Mouse (Mus musculus): ENCODE data around the gene Lipa. TPM values are rescaled to one million over a fixed set of nuclear protein-coding genes. Genes with fewer than 3 reads are reported as not detected.

Lipa gene
- polyA plus RNA-seq, 1 experiment from 2014 or later, result 36.2 TPM

- no peaks in the 10 kb centered on the region for H3K9me3 ChIP-seq (replicated peaks; ENCODE audit: control insufficient read depth, low read length)
- H3K27ac ChIP-seq (ENCODE audit: low read depth, low read length), result no peak overlapping the region
- no peaks in the 10 kb centered on the region for H3K4me1 ChIP-seq (ENCODE audit: control insufficient read depth, insufficient read depth, low read length)
- H3K27me3 ChIP-seq (ENCODE audit: control insufficient read depth, insufficient read depth, low read length), result no peaks in the 10 kb centered on the region
- 83% methylated on average over 4 of the region's 4 CpGs for WGBS (ENCODE audit: insufficient replicate concordance)
- no peak overlapping the region for H3K4me2 ChIP-seq
- H3K9ac ChIP-seq (ENCODE audit: low read depth, low read length), result no peak overlapping the region
- no peaks in the 10 kb centered on the region for H3K36me3 ChIP-seq (ENCODE audit: control insufficient read depth, insufficient read depth, low read length)
- ATAC-seq (replicated peaks; ENCODE audit: insufficient number of reproducible peaks, low FRiP score, low TSS enrichment), result no peak
- H3K4me3 ChIP-seq (ENCODE audit: low read depth, low read length), result no peak overlapping the region
Measured at GRCm38 (mm10) chr19:34532061-34532751, 4.9 kb upstream of the Lipa start.

- H3K4me2 ChIP-seq, result peak overlapping the region; percentile 87
- 17% methylated on average over 11 of the region's 11 CpGs for WGBS (ENCODE audit: insufficient replicate concordance)
- 0 out of 2 replicates have a peak, but pooled peaks have one; percentile 2 for ATAC-seq (replicated peaks; ENCODE audit: insufficient number of reproducible peaks, low FRiP score, low TSS enrichment)
- peaks cover 8% of the 10 kb centered on the region for H3K4me1 ChIP-seq (ENCODE audit: control insufficient read depth, insufficient read depth, low read length)
- peak overlapping the region; percentile 71; the same call in 1 of the 2 replicates for H3K27ac ChIP-seq (ENCODE audit: low read depth, low read length)
- H3K27me3 ChIP-seq (ENCODE audit: control insufficient read depth, insufficient read depth, low read length), result no peaks in the 10 kb centered on the region
- H3K4me3 ChIP-seq (ENCODE audit: low read depth, low read length), result peak overlapping the region; percentile 80
- H3K9ac ChIP-seq (ENCODE audit: low read depth, low read length), result peak overlapping the region; percentile 85
- H3K36me3 ChIP-seq (ENCODE audit: control insufficient read depth, insufficient read depth, low read length), result no peaks in the 10 kb centered on the region
- no peaks in the 10 kb centered on the region for H3K9me3 ChIP-seq (replicated peaks; ENCODE audit: control insufficient read depth, low read length)
Measured at GRCm38 (mm10) chr19:34526321-34526923, 852 bp downstream of the Lipa start.

- no peak for ATAC-seq (replicated peaks; ENCODE audit: insufficient number of reproducible peaks, low FRiP score, low TSS enrichment)
- peak overlapping the region; percentile 34 for H3K4me2 ChIP-seq
Measured at GRCm38 (mm10) chr19:34524646-34525045, 2.6 kb downstream of the Lipa start.

GRCm38 (mm10) chr19:34523106-34523725 is 4.1 kb downstream of the Lipa start:
- H3K4me2 ChIP-seq, result no peak overlapping the region
- 74% methylated on average over 12 of the region's 12 CpGs for WGBS (ENCODE audit: insufficient replicate concordance)
- no peak overlapping the region for H3K9ac ChIP-seq (ENCODE audit: low read depth, low read length)
- H3K4me3 ChIP-seq (ENCODE audit: low read depth, low read length), result no peak overlapping the region
- no peak for ATAC-seq (replicated peaks; ENCODE audit: insufficient number of reproducible peaks, low FRiP score, low TSS enrichment)
- H3K27ac ChIP-seq (ENCODE audit: low read depth, low read length), result no peak overlapping the region
- H3K4me1 ChIP-seq (ENCODE audit: control insufficient read depth, insufficient read depth, low read length), result peaks cover 8% of the 10 kb centered on the region
- H3K27me3 ChIP-seq (ENCODE audit: control insufficient read depth, insufficient read depth, low read length), result no peaks in the 10 kb centered on the region
- H3K36me3 ChIP-seq (ENCODE audit: control insufficient read depth, insufficient read depth, low read length), result no peaks in the 10 kb centered on the region
- H3K9me3 ChIP-seq (replicated peaks; ENCODE audit: control insufficient read depth, low read length), result no peaks in the 10 kb centered on the region

More at GRCm38 (mm10) chr19:34524646-34525045, 2.6 kb downstream of the Lipa start:
- Histone ChIP-seq H3K9me3 (replicated peaks; ENCODE audit: control insufficient read depth, low read length) (no peaks in the 10 kb centered on the region), H3K27ac (ENCODE audit: low read depth, low read length) (no peak overlapping the region), H3K4me3 (ENCODE audit: low read depth, low read length) (no peak overlapping the region), H3K4me1 (ENCODE audit: control insufficient read depth, insufficient read depth, low read length) (peaks cover 8% of the 10 kb centered on the region), H3K36me3 (ENCODE audit: control insufficient read depth, insufficient read depth, low read length) (no peaks in the 10 kb centered on the region), H3K9ac (ENCODE audit: low read depth, low read length) (no peak overlapping the region), H3K27me3 (ENCODE audit: control insufficient read depth, insufficient read depth, low read length) (no peaks in the 10 kb centered on the region)
- WGBS (ENCODE audit: insufficient replicate concordance), result 24% methylated on average over 9 of the region's 9 CpGs

- Histone ChIP-seq H3K4me1 (ENCODE audit: control insufficient read depth, insufficient read depth, low read length) (peaks cover 8% of the 10 kb centered on the region), H3K9me3 (replicated peaks; ENCODE audit: control insufficient read depth, low read length) (no peaks in the 10 kb centered on the region), H3K27me3 (ENCODE audit: control insufficient read depth, insufficient read depth, low read length) (no peaks in the 10 kb centered on the region), H3K27ac (ENCODE audit: low read depth, low read length) (no peak overlapping the region), H3K4me2 (no peak overlapping the region), H3K9ac (ENCODE audit: low read depth, low read length) (no peak overlapping the region), H3K36me3 (ENCODE audit: control insufficient read depth, insufficient read depth, low read length) (no peaks in the 10 kb centered on the region), H3K4me3 (ENCODE audit: low read depth, low read length) (no peak overlapping the region)
- ATAC-seq (replicated peaks; ENCODE audit: insufficient number of reproducible peaks, low FRiP score, low TSS enrichment), result no peak
- WGBS (ENCODE audit: insufficient replicate concordance), result 86% methylated on average over 1 of the region's 1 CpGs
Measured at GRCm38 (mm10) chr19:34521978-34522377, 5.3 kb downstream of the Lipa start.

GRCm38 (mm10) chr19:34521361-34521760 is 5.9 kb downstream of the Lipa start:
- Histone ChIP-seq H3K4me3 (ENCODE audit: low read depth, low read length) (no peak overlapping the region), H3K27ac (ENCODE audit: low read depth, low read length) (no peak overlapping the region), H3K4me1 (ENCODE audit: control insufficient read depth, insufficient read depth, low read length) (peaks cover 8% of the 10 kb centered on the region), H3K9ac (ENCODE audit: low read depth, low read length) (no peak overlapping the region), H3K27me3 (ENCODE audit: control insufficient read depth, insufficient read depth, low read length) (no peaks in the 10 kb centered on the region), H3K36me3 (ENCODE audit: control insufficient read depth, insufficient read depth, low read length) (no peaks in the 10 kb centered on the region), H3K9me3 (replicated peaks; ENCODE audit: control insufficient read depth, low read length) (no peaks in the 10 kb centered on the region), H3K4me2 (no peak overlapping the region)
- ATAC-seq (replicated peaks; ENCODE audit: insufficient number of reproducible peaks, low FRiP score, low TSS enrichment), result no peak
- WGBS (ENCODE audit: insufficient replicate concordance), result 72% methylated on average over 2 of the region's 2 CpGs

GRCm38 (mm10) chr19:34520051-34520450 is 7.2 kb downstream of the Lipa start:
- H3K4me2 ChIP-seq, result no peak overlapping the region
- no peaks in the 10 kb centered on the region for H3K36me3 ChIP-seq (ENCODE audit: control insufficient read depth, insufficient read depth, low read length)
- H3K9ac ChIP-seq (ENCODE audit: low read depth, low read length), result no peak overlapping the region
- H3K9me3 ChIP-seq (replicated peaks; ENCODE audit: control insufficient read depth, low read length), result no peaks in the 10 kb centered on the region
- H3K4me3 ChIP-seq (ENCODE audit: low read depth, low read length), result no peak overlapping the region
- no peaks in the 10 kb centered on the region for H3K27me3 ChIP-seq (ENCODE audit: control insufficient read depth, insufficient read depth, low read length)
- peaks cover 5% of the 10 kb centered on the region for H3K4me1 ChIP-seq (ENCODE audit: control insufficient read depth, insufficient read depth, low read length)
- no peak overlapping the region for H3K27ac ChIP-seq (ENCODE audit: low read depth, low read length)
- ATAC-seq (replicated peaks; ENCODE audit: insufficient number of reproducible peaks, low FRiP score, low TSS enrichment), result no peak
- 81% methylated on average over 4 of the region's 4 CpGs for WGBS (ENCODE audit: insufficient replicate concordance)

- no peak overlapping the region for H3K4me3 ChIP-seq (ENCODE audit: low read depth, low read length)
- no peak for ATAC-seq (replicated peaks; ENCODE audit: insufficient number of reproducible peaks, low FRiP score, low TSS enrichment)
- WGBS (ENCODE audit: insufficient replicate concordance), result 78% methylated on average over 3 of the region's 3 CpGs
Measured at GRCm38 (mm10) chr19:34519646-34520045, 7.6 kb downstream of the Lipa start.

More at GRCm38 (mm10) chr19:34519646-34520045, 7.6 kb downstream of the Lipa start:
- H3K27ac ChIP-seq (ENCODE audit: low read depth, low read length), result no peak overlapping the region
- H3K4me2 ChIP-seq, result no peak overlapping the region
- H3K27me3 ChIP-seq (ENCODE audit: control insufficient read depth, insufficient read depth, low read length), result no peaks in the 10 kb centered on the region
- H3K36me3 ChIP-seq (ENCODE audit: control insufficient read depth, insufficient read depth, low read length), result no peaks in the 10 kb centered on the region
- H3K9me3 ChIP-seq (replicated peaks; ENCODE audit: control insufficient read depth, low read length), result no peaks in the 10 kb centered on the region
- no peak overlapping the region for H3K9ac ChIP-seq (ENCODE audit: low read depth, low read length)
- H3K4me1 ChIP-seq (ENCODE audit: control insufficient read depth, insufficient read depth, low read length), result peaks cover 1% of the 10 kb centered on the region

Measured in heart, embryonic 11.5 days (tissue).